Mouse (Mus musculus): ENCODE results near the gene Grm7.

- TF ChIP-seq CTCF (IDR thresholded peaks at IDR 0.05; ENCODE audit: borderline replicate concordance, insufficient read depth, low read length) (no peak), POLR2A (IDR thresholded peaks at IDR 0.05; ENCODE audit: low read depth, low read length) (no peak)
Measured at GRCm38 (mm10) chr6:110743981-110744670, 98.7 kb downstream of the Grm7 start.
